Mouse (Mus musculus) olfactory bulb, adult 2 months (tissue): Measurements from ENCODE around the gene Gm4302. TPM values are rescaled to one million over a fixed set of nuclear protein-coding genes. Genes with fewer than 3 reads are reported as not detected.
"Not testable (repeated sequence)": the region's sequence is repeated elsewhere in the genome, so short reads cannot be mapped to it uniquely, and the experiment has no call there.

Source experiments
- H3K27ac ChIP-seq: fragments of 200-500 bp; 2 replicates; pipeline ENCODE4 v1.5.1; 2012; ENCODE audit warnings: low read depth, low read length; ENCODE audit not compliant: insufficient read depth
- H3K4me1 ChIP-seq: fragments of 200-500 bp; 2 replicates; pipeline ENCODE4 v1.6.1; 2012; ENCODE audit warnings: low read length; ENCODE audit not compliant: control insufficient read depth, insufficient read depth
- H3K4me3 ChIP-seq: fragments of 200-500 bp; 2 replicates; pipeline ENCODE4 v1.5.1; 2012; ENCODE audit warnings: mild to moderate bottlenecking, low read depth, low read length, moderate library complexity; ENCODE audit not compliant: insufficient read depth
- CTCF ChIP-seq: fragments of 200-500 bp; IDR thresholded peaks from 2 replicates; pipeline ENCODE4 v1.5.1; 2012; ENCODE audit warnings: low read depth, mild to moderate bottlenecking, low read length, moderate library complexity; ENCODE audit not compliant: insufficient read depth
- POLR2A ChIP-seq: fragments of 200-500 bp; IDR thresholded peaks from 2 replicates; pipeline ENCODE4 v1.6.1; 2012; ENCODE audit warnings: mild to moderate bottlenecking, low read depth, low read length, moderate library complexity; ENCODE audit not compliant: insufficient read depth
- WGBS: fragments of 180-500 bp; shearing (Covaris S2); methylation state at CpG from one replicate; pipeline ENCODE4 v1.1.7; 2018; 5-methylcytosine and 5-hydroxymethylcytosine counted together
- polyA plus RNA-seq: library from polyadenylated mRNA; stranded (reverse); fragments of >200 nt; gene quantifications from 2 replicates; pipeline ENCODE4 v1.2.4, GENCODE M21; 2012; ENCODE audit warnings: low replicate concordance; ENCODE audit not compliant: missing spikeins, insufficient read depth, insufficient read length

The Gm4302 gene
- not detected in 2 replicates for polyA plus RNA-seq

GRCm38 (mm10) chr10:100340536-100340935, at the start of gene Gm4302:
Gene Gm4302 (plus strand): TSS chr10:100340836.
- H3K4me1 ChIP-seq, H3K27ac ChIP-seq, H3K4me3 ChIP-seq: not testable (repeated sequence)
- WGBS = no CpG with 5 or more reads among the region's 3 CpGs

- 86% methylated on average over 2 of the region's 2 CpGs for WGBS
- Histone ChIP-seq H3K4me1 (no peaks in the 10 kb centered on the region), H3K4me3 (no peak overlapping the region), H3K27ac (no peak overlapping the region)
- TF ChIP-seq CTCF = no peak
- no peak for TF ChIP-seq POLR2A
Observed at GRCm38 (mm10) chr10:100296105-100296504, 44.5 kb upstream of the Gm4302 start.

GRCm38 (mm10) chr10:100300106-100300505, 40.5 kb upstream of the Gm4302 start:
- H3K4me3 ChIP-seq, H3K27ac ChIP-seq, H3K4me1 ChIP-seq: not testable (repeated sequence)

- not testable (repeated sequence) for H3K4me1 ChIP-seq, H3K4me3 ChIP-seq, H3K27ac ChIP-seq
- no CpG with 5 or more reads among the region's 2 CpGs for WGBS
Observed at GRCm38 (mm10) chr10:100335376-100335775, 5.3 kb upstream of the Gm4302 start, which contains the start of gene Gm4301. Gene Gm4301 (plus strand): TSS chr10:100335676.

GRCm38 (mm10) chr10:100345672-100346071, 5.0 kb downstream of the Gm4302 start, which contains the start of gene Gm4303:
Gene Gm4303 (plus strand): TSS chr10:100345972.
- WGBS = no CpG with 5 or more reads among the region's 3 CpGs
- H3K27ac ChIP-seq, H3K4me3 ChIP-seq, H3K4me1 ChIP-seq: not testable (repeated sequence)

GRCm38 (mm10) chr10:100350793-100351192, 10.2 kb downstream of the Gm4302 start, which contains the start of gene Gm4305:
Gene Gm4305 (plus strand): TSS chr10:100351093.
- WGBS = no CpG with 5 or more reads among the region's 3 CpGs
- not testable (repeated sequence) for H3K27ac ChIP-seq, H3K4me1 ChIP-seq, H3K4me3 ChIP-seq

GRCm38 (mm10) chr10:100356841-100357240, 16.2 kb downstream of the Gm4302 start:
- H3K27ac ChIP-seq, H3K4me3 ChIP-seq, H3K4me1 ChIP-seq: not testable (repeated sequence)
- WGBS = 85% methylated on average over 2 of the region's 2 CpGs

GRCm38 (mm10) chr10:100361038-100361437, 20.4 kb downstream of the Gm4302 start, which contains the start of gene Gm4307:
Gene Gm4307 (plus strand): TSS chr10:100361338.
- not testable (repeated sequence) for H3K27ac ChIP-seq, H3K4me3 ChIP-seq, H3K4me1 ChIP-seq
- WGBS = no CpG with 5 or more reads among the region's 3 CpGs

GRCm38 (mm10) chr10:100382460-100382859, 41.8 kb downstream of the Gm4302 start, which contains the start of gene Gm4312:
Gene Gm4312 (minus strand): TSS chr10:100382560.
- H3K4me3 ChIP-seq, H3K4me1 ChIP-seq, H3K27ac ChIP-seq: not testable (repeated sequence)
- WGBS = no CpG with 5 or more reads among the region's 2 CpGs

Other genes starting within 250 kb of the Gm4302 start
- not detected in 2 replicates for gene Gm4301, start 5.2 kb upstream of the Gm4302 start, polyA plus RNA-seq
- not detected in 2 replicates for gene Gm4303, start 5.1 kb downstream of the Gm4302 start, polyA plus RNA-seq
- gene Gm4305, start 10.3 kb downstream of the Gm4302 start, polyA plus RNA-seq = not detected in 2 replicates
- gene Gm4307, start 20.5 kb downstream of the Gm4302 start, polyA plus RNA-seq = not detected in 2 replicates
- gene Gm4312, start 41.7 kb downstream of the Gm4302 start, polyA plus RNA-seq = not detected in 2 replicates
- not detected in 2 replicates for gene Tmtc3, start 146.5 kb downstream of the Gm4302 start, polyA plus RNA-seq
- not detected in 2 replicates for gene Cep290, start 146.7 kb downstream of the Gm4302 start, polyA plus RNA-seq
- not detected in 2 replicates for gene 4930430F08Rik, start 249.6 kb downstream of the Gm4302 start, polyA plus RNA-seq
- not detected in 2 replicates for gene 1700017N19Rik, start 249.6 kb downstream of the Gm4302 start, polyA plus RNA-seq